Mouse (Mus musculus): ENCODE results near the gene Ppia.

DNA sequence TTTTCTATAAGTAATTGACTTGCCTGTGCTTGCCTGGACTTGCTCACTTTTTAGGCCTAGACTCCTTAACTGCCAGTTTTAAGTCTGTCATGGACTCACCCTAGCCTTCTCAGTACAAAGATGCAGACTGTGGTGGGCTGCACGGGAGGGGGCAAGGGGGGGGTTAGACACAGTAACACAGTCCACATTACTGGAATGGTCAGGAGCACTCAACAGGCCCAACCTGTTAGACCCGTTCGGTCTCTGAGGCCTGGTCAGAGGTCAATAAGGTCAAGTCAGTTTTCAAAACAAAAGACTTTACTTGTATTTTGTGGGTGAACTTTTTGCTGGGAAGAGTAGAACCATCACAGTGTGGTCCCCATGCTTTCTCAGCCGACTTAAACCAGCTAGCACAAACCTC lies 48.1 kb upstream of the Ppia start:
- TF ChIP-seq CTCF (IDR thresholded peaks at IDR 0.05) (no peak), POLR2A (IDR thresholded peaks at IDR 0.05; ENCODE audit: insufficient read depth, low read depth, low read length) (no peak), EP300 (IDR thresholded peaks at IDR 0.05; ENCODE audit: insufficient read depth, low read depth, low read length) (no peak)
